Mouse (Mus musculus) heart, adult 11 months (tissue): Measurements from ENCODE around the gene Nqo1.

Source experiments
- DNase-seq: peaks from one replicate; pipeline ENCODE4 v3.0.0; 2022

Nqo1 gene

GRCm38 (mm10) chr8:107403038-107403781 lies at the start of gene Nqo1:
Nqo1 (minus strand) TSS chr8:107403206.
- DNase-seq = peak; percentile 99

- DNase-seq = no peak
Measured at GRCm38 (mm10) chr8:107451414-107452066, 48.5 kb upstream of the Nqo1 start.

GRCm38 (mm10) chr8:107449655-107450054 lies 46.6 kb upstream of the Nqo1 start:
- no peak for DNase-seq

- DNase-seq = no peak
Measured at GRCm38 (mm10) chr8:107449130-107449529, 46.1 kb upstream of the Nqo1 start.

- DNase-seq = no peak
Measured at GRCm38 (mm10) chr8:107448382-107448889, 45.4 kb upstream of the Nqo1 start.

- no peak for DNase-seq
Measured at GRCm38 (mm10) chr8:107447713-107448112, 44.7 kb upstream of the Nqo1 start.

- peak; percentile 91 for DNase-seq
Measured at GRCm38 (mm10) chr8:107444626-107445025, 41.6 kb upstream of the Nqo1 start.

GRCm38 (mm10) chr8:107439880-107440625 lies 37.0 kb upstream of the Nqo1 start:
- DNase-seq = no peak

GRCm38 (mm10) chr8:107437711-107438110 lies 34.7 kb upstream of the Nqo1 start:
- no peak for DNase-seq

- DNase-seq = peak; percentile 88
Measured at GRCm38 (mm10) chr8:107436841-107437421, 33.9 kb upstream of the Nqo1 start.

GRCm38 (mm10) chr8:107435962-107436831 lies 33.2 kb upstream of the Nqo1 start, which contains the start of gene Wwp2:
Wwp2 (plus strand) TSS chr8:107436365.
- DNase-seq = peak; percentile 99

GRCm38 (mm10) chr8:107435421-107435961 lies 32.5 kb upstream of the Nqo1 start:
- DNase-seq = no peak

- no peak for DNase-seq
Measured at GRCm38 (mm10) chr8:107430821-107431220, 27.8 kb upstream of the Nqo1 start.

- DNase-seq = no peak
Measured at GRCm38 (mm10) chr8:107425230-107425597, 22.2 kb upstream of the Nqo1 start.

GRCm38 (mm10) chr8:107424597-107425229 lies 21.7 kb upstream of the Nqo1 start, which contains the start of gene Nob1:
Nob1 (minus strand) TSS chr8:107425051.
- DNase-seq = peak; percentile 99

GRCm38 (mm10) chr8:107424176-107424575 lies 21.2 kb upstream of the Nqo1 start:
- no peak for DNase-seq

GRCm38 (mm10) chr8:107417001-107417400 lies 14.0 kb upstream of the Nqo1 start:
- no peak for DNase-seq

GRCm38 (mm10) chr8:107413881-107414280 lies 10.9 kb upstream of the Nqo1 start:
- no peak for DNase-seq

- DNase-seq = no peak
Measured at GRCm38 (mm10) chr8:107412552-107412951, 9.5 kb upstream of the Nqo1 start.

GRCm38 (mm10) chr8:107411391-107411790 lies 8.4 kb upstream of the Nqo1 start:
- no peak for DNase-seq

- DNase-seq = no peak
Measured at GRCm38 (mm10) chr8:107405935-107406334, 2.9 kb upstream of the Nqo1 start.
